ENCODE assay signal across 14 mouse cellular contexts in genomic region chr15:29762191-29762590, GRCm38 (mm10).
DNase-seq lines count a peak whose midpoint lies in the region.
"Had no signal": no experiment of that assay in that cellular context is flagged by ENCODE, and none has a peak within 500 bp of the region (broad histone marks: within the 10 kb centered on the region; RNA-seq: fewer than 3 reads in every experiment).

No protein-coding gene starts in this region.

- DNase-seq in frontal cortex, adult 2 months (ENCODE audit: extremely low spot score in 1 of 2, low spot score in 1 of 2), result peak; percentile 3 to 49
- DNase-seq in frontal cortex, postnatal 14 days (ENCODE audit: low spot score in 2 of 2), result no peak
- peak; percentile 61 for DNase-seq in brain, adult 2 months (ENCODE audit: low read depth, low spot score)
- DNase-seq in telencephalon, adult 2 months (ENCODE audit: low read depth, low spot score), result peak; percentile 62
- no peak for DNase-seq in lung, postnatal 14 days
- DNase-seq: adrenal gland, adult 2 months; adrenal gland, postnatal 10 days; adrenal gland, postnatal 25 days; cerebellum, adult 11-12 months; cerebellum, adult 2 months; cerebellum, adult 9-10 months; cerebellum, postnatal 10 days; cerebellum, postnatal 36 days; embryo, embryonic 11 days had no signal

Comparison
In these comparisons a context has a peak if more than half of its experiments do, and no peak if none do; other contexts are left out.
1. DNase-seq: peak in frontal cortex, adult 2 months (2 of 2), brain, adult 2 months (single experiment) and telencephalon, adult 2 months (single experiment); none in frontal cortex, postnatal 14 days (0 of 2) and lung, postnatal 14 days (single experiment).